Mouse (Mus musculus): ENCODE data around the gene Tph1. TPM values are rescaled to one million over a fixed set of nuclear protein-coding genes. Genes with fewer than 3 reads are reported as not detected.

Tph1 gene
- not detected in 2 replicates for polyA plus RNA-seq (2012; rRNA removed)

DNA sequence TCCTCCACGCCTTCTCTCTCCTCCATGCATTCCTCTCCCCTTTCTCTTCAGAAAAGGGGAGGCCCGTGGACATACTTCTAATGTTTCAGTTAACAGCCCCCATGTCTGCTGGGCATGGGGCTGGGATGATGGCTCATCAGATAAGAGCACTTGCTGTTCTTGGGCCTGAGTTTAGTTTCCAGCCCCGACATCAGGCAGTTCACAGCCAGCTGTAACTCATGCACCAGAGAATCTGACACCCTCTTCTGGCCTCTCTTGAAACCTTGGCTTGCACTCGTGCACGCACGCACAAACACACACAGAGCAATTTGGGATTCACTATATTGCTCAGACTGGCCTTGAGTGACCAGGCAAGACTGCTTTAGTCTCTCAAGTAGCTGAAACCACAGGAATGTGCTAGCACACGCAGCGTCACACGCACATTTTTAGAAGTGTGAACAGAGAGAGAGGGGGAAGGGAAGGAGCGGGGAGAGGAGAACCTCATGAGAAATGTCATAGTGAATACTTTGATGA, at the start of gene Tph1:
Tph1 (minus strand) TSS at position 378 of the 513 bp plus-strand sequence.
- H3K4me1 ChIP-seq (ENCODE audit: control insufficient read depth, insufficient read depth, low read length): no peaks in the 10 kb centered on the region
- 0 out of 2 replicates have a peak, but pooled peaks cover 1% of the 10 kb centered on the region for H3K27me3 ChIP-seq (replicated peaks; ENCODE audit: control insufficient read depth, insufficient read depth, low read length)
- no peaks in the 10 kb centered on the region for H3K36me3 ChIP-seq (ENCODE audit: control insufficient read depth, insufficient read depth, low read length)
- WGBS: 40% methylated on average over 10 of the region's 10 CpGs
- H3K4me3 ChIP-seq (ENCODE audit: insufficient read depth, low read depth, low read length): no peak within 1 kb of the TSS
- no peak within 1 kb of the TSS for H3K27ac ChIP-seq (ENCODE audit: insufficient read depth, low read depth, low read length)
- TF ChIP-seq POLR2A (IDR thresholded peaks at IDR 0.05; ENCODE audit: low read depth, low read length) (no peak), CTCF (conservative IDR thresholded peaks at IDR 0.05; ENCODE audit: insufficient read depth, insufficient read length, low read depth, low read length) (no peak)
- DNase-seq: no peak

GRCm38 (mm10) chr7:46720460-46720859, 48.1 kb upstream of the Tph1 start:
- H3K4me3 ChIP-seq (ENCODE audit: insufficient read depth, low read depth, low read length): no peak overlapping the region
- TF ChIP-seq POLR2A (IDR thresholded peaks at IDR 0.05; ENCODE audit: low read depth, low read length): no peak
- TF ChIP-seq CTCF (conservative IDR thresholded peaks at IDR 0.05; ENCODE audit: insufficient read depth, insufficient read length, low read depth, low read length): no peak
- no peaks in the 10 kb centered on the region for H3K36me3 ChIP-seq (ENCODE audit: control insufficient read depth, insufficient read depth, low read length)
- H3K27me3 ChIP-seq (replicated peaks; ENCODE audit: control insufficient read depth, insufficient read depth, low read length): no peaks in the 10 kb centered on the region
- no peak overlapping the region for H3K27ac ChIP-seq (ENCODE audit: insufficient read depth, low read depth, low read length)
- DNase-seq: no peak
- H3K4me1 ChIP-seq (ENCODE audit: control insufficient read depth, insufficient read depth, low read length): peaks cover 7% of the 10 kb centered on the region; the same call in 1 of the 2 replicates
- 86% methylated on average over 9 of the region's 9 CpGs for WGBS

GRCm38 (mm10) chr7:46719526-46719925, 47.2 kb upstream of the Tph1 start:
- Histone ChIP-seq H3K4me3 (ENCODE audit: insufficient read depth, low read depth, low read length) (no peak overlapping the region), H3K4me1 (ENCODE audit: control insufficient read depth, insufficient read depth, low read length) (peaks cover 7% of the 10 kb centered on the region; the same call in 1 of the 2 replicates), H3K27me3 (replicated peaks; ENCODE audit: control insufficient read depth, insufficient read depth, low read length) (no peaks in the 10 kb centered on the region), H3K27ac (ENCODE audit: insufficient read depth, low read depth, low read length) (no peak overlapping the region), H3K36me3 (ENCODE audit: control insufficient read depth, insufficient read depth, low read length) (no peaks in the 10 kb centered on the region)
- 51% methylated on average over 7 of the region's 7 CpGs for WGBS
- DNase-seq: peak; percentile 45
- no peak for TF ChIP-seq CTCF (conservative IDR thresholded peaks at IDR 0.05; ENCODE audit: insufficient read depth, insufficient read length, low read depth, low read length)
- TF ChIP-seq POLR2A (IDR thresholded peaks at IDR 0.05; ENCODE audit: low read depth, low read length): no peak

GRCm38 (mm10) chr7:46718591-46719270, 46.4 kb upstream of the Tph1 start:
- Histone ChIP-seq H3K4me1 (ENCODE audit: control insufficient read depth, insufficient read depth, low read length) (no peaks in the 10 kb centered on the region), H3K27me3 (replicated peaks; ENCODE audit: control insufficient read depth, insufficient read depth, low read length) (no peaks in the 10 kb centered on the region), H3K27ac (ENCODE audit: insufficient read depth, low read depth, low read length) (no peak overlapping the region), H3K4me3 (ENCODE audit: insufficient read depth, low read depth, low read length) (no peak overlapping the region), H3K36me3 (ENCODE audit: control insufficient read depth, insufficient read depth, low read length) (no peaks in the 10 kb centered on the region)
- 84% methylated on average over 7 of the region's 7 CpGs for WGBS
- no peak for DNase-seq
- TF ChIP-seq POLR2A (IDR thresholded peaks at IDR 0.05; ENCODE audit: low read depth, low read length) (no peak), CTCF (conservative IDR thresholded peaks at IDR 0.05; ENCODE audit: insufficient read depth, insufficient read length, low read depth, low read length) (no peak)

GRCm38 (mm10) chr7:46716897-46717296, 44.6 kb upstream of the Tph1 start:
- Histone ChIP-seq H3K27me3 (replicated peaks; ENCODE audit: control insufficient read depth, insufficient read depth, low read length) (no peaks in the 10 kb centered on the region), H3K4me3 (ENCODE audit: insufficient read depth, low read depth, low read length) (no peak overlapping the region), H3K4me1 (ENCODE audit: control insufficient read depth, insufficient read depth, low read length) (no peaks in the 10 kb centered on the region), H3K27ac (ENCODE audit: insufficient read depth, low read depth, low read length) (no peak overlapping the region), H3K36me3 (ENCODE audit: control insufficient read depth, insufficient read depth, low read length) (no peaks in the 10 kb centered on the region)
- DNase-seq: peak; percentile 61
- WGBS: 28% methylated on average over 5 of the region's 5 CpGs
- TF ChIP-seq CTCF (conservative IDR thresholded peaks at IDR 0.05; ENCODE audit: insufficient read depth, insufficient read length, low read depth, low read length) (no peak), POLR2A (IDR thresholded peaks at IDR 0.05; ENCODE audit: low read depth, low read length) (no peak)

DNA sequence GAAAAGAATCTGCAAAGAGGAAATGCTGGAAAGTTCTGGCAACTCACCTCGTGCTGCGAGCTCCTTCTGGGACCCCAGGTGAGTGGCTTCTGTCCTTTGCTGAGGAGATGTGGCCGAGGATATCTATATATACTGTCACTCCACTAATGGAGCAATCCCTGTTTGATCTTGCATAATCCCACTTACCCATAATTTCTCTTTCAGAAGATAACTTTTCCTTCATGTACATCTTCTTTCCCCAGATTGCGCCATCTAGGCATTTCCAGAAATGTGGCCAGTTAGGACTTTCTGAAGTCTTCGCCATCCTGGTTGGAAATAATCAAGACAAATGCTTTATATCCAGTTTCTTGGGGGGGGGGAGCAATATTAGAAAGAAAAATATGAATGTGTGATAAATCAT, 43.3 kb upstream of the Tph1 start, which contains the start of gene Saa3:
Saa3 (minus strand) TSS at position 101 of the 400 bp plus-strand sequence.
- DNase-seq: no peak
- Histone ChIP-seq H3K4me1 (ENCODE audit: control insufficient read depth, insufficient read depth, low read length) (no peaks in the 10 kb centered on the region), H3K4me3 (ENCODE audit: insufficient read depth, low read depth, low read length) (no peak within 1 kb of the TSS), H3K27me3 (replicated peaks; ENCODE audit: control insufficient read depth, insufficient read depth, low read length) (no peaks in the 10 kb centered on the region), H3K36me3 (ENCODE audit: control insufficient read depth, insufficient read depth, low read length) (no peaks in the 10 kb centered on the region), H3K27ac (ENCODE audit: insufficient read depth, low read depth, low read length) (no peak within 1 kb of the TSS)
- TF ChIP-seq CTCF (conservative IDR thresholded peaks at IDR 0.05; ENCODE audit: insufficient read depth, insufficient read length, low read depth, low read length): no peak
- no peak for TF ChIP-seq POLR2A (IDR thresholded peaks at IDR 0.05; ENCODE audit: low read depth, low read length)
- 91% methylated on average over 5 of the region's 5 CpGs for WGBS

DNA sequence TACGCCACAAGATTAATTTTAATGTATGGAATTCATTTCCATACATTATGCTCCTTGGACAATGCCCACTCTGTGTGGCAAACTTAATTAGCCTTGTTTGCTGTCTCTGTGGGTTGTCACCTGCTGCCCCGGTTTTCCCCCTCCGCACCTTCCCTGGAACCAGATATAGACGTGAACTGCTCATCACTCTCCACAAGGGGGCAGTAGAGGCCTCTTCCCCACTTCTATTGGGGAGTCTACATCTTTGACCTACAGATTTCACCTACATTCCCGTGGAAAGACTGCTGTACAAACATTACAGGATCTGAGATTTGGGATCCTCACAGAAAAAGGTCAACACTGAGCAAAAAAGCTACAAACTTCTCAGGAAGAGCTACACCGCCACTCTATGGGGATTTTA, 42.2 kb upstream of the Tph1 start:
- H3K4me3 ChIP-seq (ENCODE audit: insufficient read depth, low read depth, low read length): no peak overlapping the region
- 29% methylated on average over 6 of the region's 6 CpGs for WGBS
- H3K27me3 ChIP-seq (replicated peaks; ENCODE audit: control insufficient read depth, insufficient read depth, low read length): no peaks in the 10 kb centered on the region
- no peaks in the 10 kb centered on the region for H3K4me1 ChIP-seq (ENCODE audit: control insufficient read depth, insufficient read depth, low read length)
- no peaks in the 10 kb centered on the region for H3K36me3 ChIP-seq (ENCODE audit: control insufficient read depth, insufficient read depth, low read length)
- no peak overlapping the region for H3K27ac ChIP-seq (ENCODE audit: insufficient read depth, low read depth, low read length)
- TF ChIP-seq CTCF (conservative IDR thresholded peaks at IDR 0.05; ENCODE audit: insufficient read depth, insufficient read length, low read depth, low read length): peak; percentile 72
- no peak for TF ChIP-seq POLR2A (IDR thresholded peaks at IDR 0.05; ENCODE audit: low read depth, low read length)
- DNase-seq: peak; percentile 59

Measured in kidney, adult 2 months (tissue).